Comparison of ENCODE assay signal across 7 mouse cellular contexts in the genomic region with DNA sequence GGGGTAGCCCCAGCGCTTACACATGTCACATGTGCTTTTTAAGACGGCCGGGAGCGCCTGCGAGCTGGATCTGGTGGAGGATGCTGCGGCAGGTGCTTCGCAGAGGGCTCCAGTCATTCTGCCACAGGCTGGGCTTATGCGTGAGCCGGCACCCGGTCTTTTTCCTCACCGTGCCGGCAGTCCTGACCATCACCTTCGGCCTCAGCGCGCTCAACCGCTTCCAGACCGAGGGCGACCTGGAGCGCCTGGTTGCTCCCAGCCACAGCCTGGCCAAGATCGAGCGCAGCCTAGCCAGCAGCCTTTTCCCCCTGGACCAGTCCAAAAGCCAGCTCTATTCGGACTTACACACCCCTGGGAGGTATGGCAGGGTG. TPM values are rescaled to one million over a fixed set of nuclear protein-coding genes. Genes with fewer than 3 reads are reported as not detected.
DNase-seq lines count a peak whose midpoint lies in the region; ATAC-seq and TF ChIP-seq lines count a peak whose summit lies in the region.

No protein-coding gene starts in this region.

- peak; percentile 61; the same call in 1 of the 2 replicates for ATAC-seq in lung, embryonic 14.5 days (ENCODE audit: insufficient read depth)
- peak; percentile 68 for ATAC-seq in limb, embryonic 11.5 days (ENCODE audit: insufficient number of reproducible peaks, low FRiP score, low TSS enrichment, low read depth)

- TF ChIP-seq CTCF in lung, embryonic 14.5 days (IDR thresholded peaks at IDR 0.05; ENCODE audit: low read depth) = no peak

- peak; percentile 23 for DNase-seq in lung, embryonic 14.5 days
- no peak for DNase-seq in lung, adult 18-20 months
- peak; percentile 71 to 80 for DNase-seq in cerebellum, postnatal 14 days
- peak; percentile 22 to 32 for DNase-seq in frontal cortex, postnatal 14 days (ENCODE audit: low spot score in 2 of 2)
- DNase-seq in limb, embryonic 11.5 days (ENCODE audit: low spot score) = peak; percentile 41
- DNase-seq in right cerebral cortex, postnatal 10 days (ENCODE audit: low spot score in 2 of 2) = peak; percentile 52 to 57
- DNase-seq in spleen, postnatal 36 days (ENCODE audit: low spot score in 2 of 2) = no peak

- H3K9me3 ChIP-seq in lung, embryonic 14.5 days (ENCODE audit: low read depth, low read length) = no peaks in the 10 kb centered on the region
- no peaks in the 10 kb centered on the region for H3K9me3 ChIP-seq in limb, embryonic 11.5 days (ENCODE audit: control insufficient read depth, low read length)

- H3K9ac ChIP-seq in lung, embryonic 14.5 days = 0 out of 2 replicates have a peak overlapping the region, but pooled peaks have one; percentile 47
- H3K9ac ChIP-seq in limb, embryonic 11.5 days (ENCODE audit: low read length) = peak overlapping the region; percentile 47; the same call in 1 of the 2 replicates

- H3K27me3 ChIP-seq in lung, embryonic 14.5 days (ENCODE audit: insufficient read depth, low read length) = peaks cover 12% of the 10 kb centered on the region
- peaks cover 5% of the 10 kb centered on the region; the same call in 1 of the 2 replicates for H3K27me3 ChIP-seq in limb, embryonic 11.5 days (ENCODE audit: control insufficient read depth, insufficient read depth, low read length)

- H3K27ac ChIP-seq in lung, embryonic 14.5 days (ENCODE audit: low read depth) = no peak overlapping the region
- H3K27ac ChIP-seq in limb, embryonic 11.5 days (replicated peaks; ENCODE audit: low read depth, low read length) = no peak overlapping the region

- no peaks in the 10 kb centered on the region for H3K4me1 ChIP-seq in lung, embryonic 14.5 days (ENCODE audit: insufficient read depth)
- no peaks in the 10 kb centered on the region for H3K4me1 ChIP-seq in limb, embryonic 11.5 days (ENCODE audit: control insufficient read depth, insufficient read depth, low read length)

- peak overlapping the region; percentile 93 for H3K4me2 ChIP-seq in lung, embryonic 14.5 days
- peak overlapping the region; percentile 95 for H3K4me2 ChIP-seq in limb, embryonic 11.5 days (ENCODE audit: low read depth, severe bottlenecking)

- H3K4me3 ChIP-seq in lung, embryonic 14.5 days (ENCODE audit: low read depth, low read length) = peak overlapping the region; percentile 48
- H3K4me3 ChIP-seq in limb, embryonic 11.5 days (ENCODE audit: low read depth, low read length) = peak overlapping the region; percentile 47

- H3K36me3 ChIP-seq in lung, embryonic 14.5 days (ENCODE audit: insufficient read depth) = no peaks in the 10 kb centered on the region
- no peaks in the 10 kb centered on the region for H3K36me3 ChIP-seq in limb, embryonic 11.5 days (ENCODE audit: control insufficient read depth, insufficient read depth, low read length)

- under 1% methylated on average over 22 of the region's 22 CpGs for WGBS in lung, embryonic 14.5 days
- WGBS in limb, embryonic 11.5 days = 3% methylated on average over 22 of the region's 22 CpGs

RNA-seq across cellular contexts. Expression of gene Ptchd4, which starts 0.8 kb away (rescaled TPM):
- polyA plus RNA-seq in lung, embryonic 14.5 days (2014; fragmentation: Nextera tagmentation; extraction: Ambion mirVana) = 0.29 and 0.34 TPM in 2 replicates
- polyA plus RNA-seq in limb, embryonic 11.5 days (2014; fragmentation: Nextera tagmentation; extraction: Ambion mirVana) = 1.1 TPM in 2 replicates

Comparison
In these comparisons a context has a peak if more than half of its experiments do, and no peak if none do; other contexts are left out.
1. DNase-seq: peak in lung, embryonic 14.5 days (single experiment), cerebellum, postnatal 14 days (2 of 2), frontal cortex, postnatal 14 days (2 of 2), limb, embryonic 11.5 days (single experiment) and right cerebral cortex, postnatal 10 days (2 of 2); none in lung, adult 18-20 months (0 of 2) and spleen, postnatal 36 days (0 of 2).